Mouse (Mus musculus) embryonic fibroblast, embryonic 13.5 days (primary cell): Measurements from ENCODE around the gene Tep1.

Experiments used
- CTCF ChIP-seq: IDR thresholded peaks from 2 replicates; pipeline ENCODE4 v1.5.1; 2011; ENCODE audit warnings: mild to moderate bottlenecking, control low read depth, low read length, moderate library complexity, borderline replicate concordance; ENCODE audit not compliant: insufficient read depth
- POLR2A ChIP-seq: IDR thresholded peaks from 2 replicates; pipeline ENCODE4 v1.6.1; 2011; ENCODE audit warnings: low read depth, mild to moderate bottlenecking, control low read depth, low read length, moderate library complexity

GRCm38 (mm10) chr14:50799502-50800259 lies 70.7 kb downstream of the Tep1 start:
- no peak for TF ChIP-seq POLR2A
- TF ChIP-seq CTCF, result no peak
